Mouse (Mus musculus) embryonic fibroblast, embryonic 13.5 days (primary cell): ENCODE data around the gene Xylt1. TPM values are rescaled to one million over a fixed set of nuclear protein-coding genes. Genes with fewer than 3 reads are reported as not detected.

ENCODE experiments used
- H3K27ac ChIP-seq: 2 replicates; pipeline ENCODE4 v1.5.1; 2012; ENCODE audit warnings: low read length, control low read depth, inconsistent platforms; ENCODE audit not compliant: insufficient read depth
- H3K4me1 ChIP-seq: 2 replicates; pipeline ENCODE4 v1.6.1; 2011; ENCODE audit warnings: low read length; ENCODE audit not compliant: control insufficient read depth, insufficient read depth
- H3K4me3 ChIP-seq: 2 replicates; pipeline ENCODE4 v1.5.1; 2011; ENCODE audit warnings: mild to moderate bottlenecking, control low read depth, low read length; ENCODE audit not compliant: insufficient read depth
- CTCF ChIP-seq: IDR thresholded peaks from 2 replicates; pipeline ENCODE4 v1.5.1; 2011; ENCODE audit warnings: mild to moderate bottlenecking, control low read depth, low read length, moderate library complexity, borderline replicate concordance; ENCODE audit not compliant: insufficient read depth
- POLR2A ChIP-seq: IDR thresholded peaks from 2 replicates; pipeline ENCODE4 v1.6.1; 2011; ENCODE audit warnings: low read depth, mild to moderate bottlenecking, control low read depth, low read length, moderate library complexity
- polyA plus RNA-seq: library from polyadenylated mRNA; stranded (reverse); fragments of >200 nt; gene quantifications from 2 replicates; pipeline ENCODE4 v1.2.4, GENCODE M21; 2011; ENCODE audit warnings: low read depth; ENCODE audit not compliant: missing spikeins, insufficient read length

Xylt1 gene
- polyA plus RNA-seq, 1 experiment, result 6.9 TPM

- H3K4me1 ChIP-seq, result no peaks in the 10 kb centered on the region
- H3K4me3 ChIP-seq, result no peak overlapping the region
- TF ChIP-seq POLR2A (no peak), CTCF (no peak)
- H3K27ac ChIP-seq, result no peak overlapping the region
These were observed 13.6 kb downstream of the Xylt1 start for GRCm38 (mm10) chr7:117394380-117394779.

GRCm38 (mm10) chr7:117395511-117395910 lies 14.7 kb downstream of the Xylt1 start:
- no peaks in the 10 kb centered on the region for H3K4me1 ChIP-seq
- H3K4me3 ChIP-seq, result no peak overlapping the region
- TF ChIP-seq CTCF, result no peak
- no peak for TF ChIP-seq POLR2A
- no peak overlapping the region for H3K27ac ChIP-seq

GRCm38 (mm10) chr7:117397877-117398276 lies 17.1 kb downstream of the Xylt1 start:
- Histone ChIP-seq H3K4me3 (no peak overlapping the region), H3K27ac (no peak overlapping the region), H3K4me1 (no peaks in the 10 kb centered on the region)
- TF ChIP-seq CTCF (no peak), POLR2A (no peak)

- Histone ChIP-seq H3K4me1 (no peaks in the 10 kb centered on the region), H3K4me3 (no peak overlapping the region), H3K27ac (no peak overlapping the region)
- TF ChIP-seq POLR2A (no peak), CTCF (no peak)
These were observed 19.2 kb downstream of the Xylt1 start for GRCm38 (mm10) chr7:117399971-117400370.

GRCm38 (mm10) chr7:117401581-117401980 lies 20.8 kb downstream of the Xylt1 start:
- no peaks in the 10 kb centered on the region for H3K4me1 ChIP-seq
- H3K27ac ChIP-seq, result no peak overlapping the region
- TF ChIP-seq POLR2A (no peak), CTCF (no peak)
- H3K4me3 ChIP-seq, result no peak overlapping the region

- no peak overlapping the region for H3K4me3 ChIP-seq
- TF ChIP-seq POLR2A, result no peak
- TF ChIP-seq CTCF, result no peak
- no peak overlapping the region for H3K27ac ChIP-seq
- H3K4me1 ChIP-seq, result no peaks in the 10 kb centered on the region
These were observed 25.6 kb downstream of the Xylt1 start for GRCm38 (mm10) chr7:117406336-117406735.

- Histone ChIP-seq H3K4me3 (no peak overlapping the region), H3K27ac (no peak overlapping the region), H3K4me1 (no peaks in the 10 kb centered on the region)
- TF ChIP-seq POLR2A (no peak), CTCF (no peak)
These were observed 28.6 kb downstream of the Xylt1 start for GRCm38 (mm10) chr7:117409268-117409988.

GRCm38 (mm10) chr7:117411874-117412273 lies 31.1 kb downstream of the Xylt1 start:
- Histone ChIP-seq H3K4me1 (0 out of 2 replicates have a peak, but pooled peaks cover 5% of the 10 kb centered on the region), H3K4me3 (no peak overlapping the region), H3K27ac (no peak overlapping the region)
- TF ChIP-seq CTCF (no peak), POLR2A (no peak)

GRCm38 (mm10) chr7:117412405-117412804 lies 31.6 kb downstream of the Xylt1 start:
- H3K27ac ChIP-seq, result no peak overlapping the region
- H3K4me3 ChIP-seq, result no peak overlapping the region
- TF ChIP-seq POLR2A, result no peak

GRCm38 (mm10) chr7:117414341-117415008 lies 33.7 kb downstream of the Xylt1 start:
- TF ChIP-seq CTCF, result no peak
- no peak for TF ChIP-seq POLR2A
- 0 out of 2 replicates have a peak, but pooled peaks cover 5% of the 10 kb centered on the region for H3K4me1 ChIP-seq
- peak overlapping the region; percentile 10; the same call in 1 of the 2 replicates for H3K27ac ChIP-seq
- H3K4me3 ChIP-seq, result no peak overlapping the region

More at GRCm38 (mm10) chr7:117412405-117412804, 31.6 kb downstream of the Xylt1 start:
- 0 out of 2 replicates have a peak, but pooled peaks cover 5% of the 10 kb centered on the region for H3K4me1 ChIP-seq
